Mouse (Mus musculus) E14TG2a.4 (cell line): ENCODE data around the gene Paxip1.

ENCODE experiments used
- H3K27me3 ChIP-seq: 2 replicates; pipeline ENCODE4 v1.6.1; 2014; ENCODE audit warnings: low read length, control low read depth; ENCODE audit not compliant: insufficient read depth
- H3K36me3 ChIP-seq: 2 replicates; pipeline ENCODE4 v1.6.1; 2014; ENCODE audit warnings: low read length, control low read depth; ENCODE audit not compliant: insufficient read depth
- H3K4me1 ChIP-seq: replicated peaks from 2 replicates; pipeline ENCODE4 v1.6.1; 2014; ENCODE audit warnings: low read depth, low read length, control low read depth
- H3K4me3 ChIP-seq: replicated peaks from 2 replicates; pipeline ENCODE4 v1.5.1; 2014; ENCODE audit warnings: mild to moderate bottlenecking, low read length
- H3K9me3 ChIP-seq: 2 replicates; pipeline ENCODE4 v1.6.1; 2014; ENCODE audit warnings: low read length, control low read depth
- CTCF ChIP-seq: conservative IDR thresholded peaks from 2 replicates; pipeline ENCODE4 v1.5.1; 2014; ENCODE audit warnings: low read length
- NANOG ChIP-seq: IDR thresholded peaks from 2 replicates; pipeline ENCODE4 v1.6.1; 2014; ENCODE audit warnings: borderline replicate concordance, low read length, mixed read lengths
- POU5F1 ChIP-seq: IDR thresholded peaks from 2 replicates; pipeline ENCODE4 v1.6.1; 2014; ENCODE audit warnings: low read length, borderline replicate concordance

Gene Paxip1

GRCm38 (mm10) chr5:27791303-27792172 lies at the start of gene Paxip1:
TSS of gene Paxip1 (minus strand) at chr5:27791691.
- H3K4me1 ChIP-seq, result peaks cover 36% of the 10 kb centered on the region
- peaks cover 35% of the 10 kb centered on the region for H3K36me3 ChIP-seq
- H3K4me3 ChIP-seq, result peak within 1 kb of the TSS; percentile 91
- no peaks in the 10 kb centered on the region for H3K9me3 ChIP-seq
- H3K27me3 ChIP-seq, result no peaks in the 10 kb centered on the region
- TF ChIP-seq CTCF (no peak), POU5F1 (no peak), NANOG (no peak)

GRCm38 (mm10) chr5:27838061-27838460 lies 46.6 kb upstream of the Paxip1 start:
- no peak overlapping the region for H3K4me3 ChIP-seq
- TF ChIP-seq NANOG, result no peak
- no peak for TF ChIP-seq CTCF
- no peak for TF ChIP-seq POU5F1
- no peaks in the 10 kb centered on the region for H3K36me3 ChIP-seq
- H3K4me1 ChIP-seq, result peaks cover 27% of the 10 kb centered on the region
- peaks cover 5% of the 10 kb centered on the region for H3K9me3 ChIP-seq
- H3K27me3 ChIP-seq, result peaks cover 19% of the 10 kb centered on the region

- peaks cover 5% of the 10 kb centered on the region for H3K9me3 ChIP-seq
- H3K36me3 ChIP-seq, result no peaks in the 10 kb centered on the region
- H3K27me3 ChIP-seq, result 0 out of 2 replicates have a peak, but pooled peaks cover 6% of the 10 kb centered on the region
- TF ChIP-seq POU5F1, result no peak
- no peak for TF ChIP-seq NANOG
- no peak for TF ChIP-seq CTCF
- H3K4me3 ChIP-seq, result no peak overlapping the region
- H3K4me1 ChIP-seq, result peaks cover 12% of the 10 kb centered on the region
These were observed 43.6 kb upstream of the Paxip1 start for GRCm38 (mm10) chr5:27835096-27835495.

GRCm38 (mm10) chr5:27827971-27828370 lies 36.5 kb upstream of the Paxip1 start:
- no peaks in the 10 kb centered on the region for H3K9me3 ChIP-seq
- no peak overlapping the region for H3K4me3 ChIP-seq
- no peaks in the 10 kb centered on the region for H3K4me1 ChIP-seq
- TF ChIP-seq CTCF (no peak), POU5F1 (no peak), NANOG (no peak)
- H3K27me3 ChIP-seq, result no peaks in the 10 kb centered on the region
- H3K36me3 ChIP-seq, result no peaks in the 10 kb centered on the region

GRCm38 (mm10) chr5:27821161-27821560 lies 29.7 kb upstream of the Paxip1 start:
- no peak overlapping the region for H3K4me3 ChIP-seq
- TF ChIP-seq NANOG (no peak), POU5F1 (no peak), CTCF (no peak)
- H3K9me3 ChIP-seq, result no peaks in the 10 kb centered on the region
- H3K4me1 ChIP-seq, result peaks cover 49% of the 10 kb centered on the region
- no peaks in the 10 kb centered on the region for H3K36me3 ChIP-seq
- no peaks in the 10 kb centered on the region for H3K27me3 ChIP-seq

- Histone ChIP-seq H3K9me3 (no peaks in the 10 kb centered on the region), H3K4me3 (no peak overlapping the region), H3K36me3 (no peaks in the 10 kb centered on the region), H3K27me3 (no peaks in the 10 kb centered on the region), H3K4me1 (peaks cover 70% of the 10 kb centered on the region)
- TF ChIP-seq NANOG, result peak; percentile 74; the same call in 1 of the 2 replicates
- TF ChIP-seq POU5F1, result peak; percentile 95
- TF ChIP-seq CTCF, result no peak
These were observed 27.6 kb upstream of the Paxip1 start for GRCm38 (mm10) chr5:27818840-27819672.

- Histone ChIP-seq H3K4me3 (no peak overlapping the region), H3K36me3 (no peaks in the 10 kb centered on the region), H3K4me1 (peaks cover 76% of the 10 kb centered on the region), H3K9me3 (no peaks in the 10 kb centered on the region), H3K27me3 (no peaks in the 10 kb centered on the region)
- TF ChIP-seq POU5F1 (peak; percentile 44; the same call in 1 of the 2 replicates), NANOG (peak; percentile 86), CTCF (no peak)
These were observed 22.8 kb upstream of the Paxip1 start for GRCm38 (mm10) chr5:27814282-27814681.

- no peak for TF ChIP-seq POU5F1
- TF ChIP-seq CTCF, result peak; percentile 82
- Histone ChIP-seq H3K9me3 (no peaks in the 10 kb centered on the region), H3K27me3 (no peaks in the 10 kb centered on the region), H3K4me3 (no peak overlapping the region), H3K4me1 (peaks cover 31% of the 10 kb centered on the region), H3K36me3 (peaks cover 11% of the 10 kb centered on the region)
These were observed 2.4 kb upstream of the Paxip1 start for GRCm38 (mm10) chr5:27793923-27794322.
